Mouse (Mus musculus) intestine, embryonic 15.5 days (tissue): ENCODE results near the gene Sucla2. TPM values are rescaled to one million over a fixed set of nuclear protein-coding genes. Genes with fewer than 3 reads are reported as not detected.
A peak's percentile ranks its signal among the peaks of the same experiment; 100 is the strongest.
"Not testable (repeated sequence)": the region's sequence is repeated elsewhere in the genome, so short reads cannot be mapped to it uniquely, and the experiment has no call there.

Source experiments
- ATAC-seq: fragments of 200-750 bp; cut with Nextera tagmentation; 2 replicates; pipeline ENCODE4 v1.8.0; 2017; ENCODE audit warnings: moderate TSS enrichment, moderate library complexity
- H3K27ac ChIP-seq: fragments of 300-500 bp; sonication (generic); 2 replicates; pipeline ENCODE4 v1.5.1; 2015; ENCODE audit warnings: mild to moderate bottlenecking, inconsistent platforms
- H3K27me3 ChIP-seq: fragments of 300-500 bp; sonication (generic); replicated peaks from 2 replicates; pipeline ENCODE4 v1.6.1; 2015; ENCODE audit warnings: inconsistent platforms
- H3K36me3 ChIP-seq: fragments of 300-500 bp; sonication (generic); 2 replicates; pipeline ENCODE4 v1.6.1; 2015; ENCODE audit warnings: inconsistent platforms
- H3K4me1 ChIP-seq: fragments of 300-500 bp; sonication (generic); replicated peaks from 2 replicates; pipeline ENCODE4 v1.6.1; 2015; ENCODE audit warnings: inconsistent platforms
- H3K4me2 ChIP-seq: fragments of 300-500 bp; sonication (generic); replicated peaks from 2 replicates; pipeline ENCODE4 v1.6.1; 2015; ENCODE audit warnings: mild to moderate bottlenecking, inconsistent platforms
- H3K4me3 ChIP-seq: fragments of 300-500 bp; sonication (generic); replicated peaks from 2 replicates; pipeline ENCODE4 v1.5.1; 2015; ENCODE audit warnings: inconsistent platforms
- H3K9ac ChIP-seq: fragments of 300-500 bp; sonication (generic); 2 replicates; pipeline ENCODE4 v1.6.1; 2015; ENCODE audit warnings: inconsistent platforms
- H3K9me3 ChIP-seq: fragments of 300-500 bp; sonication (generic); 2 replicates; pipeline ENCODE4 v1.6.1; 2016; ENCODE audit warnings: inconsistent platforms
- WGBS: fragments of 180-500 bp; shearing (Covaris S2); methylation state at CpG from one replicate; pipeline ENCODE4 v1.1.7; 2015; 5-methylcytosine and 5-hydroxymethylcytosine counted together
- polyA plus RNA-seq: library from polyadenylated mRNA; unstranded; fragments of >200 nt; fragmentation: Nextera tagmentation; extraction: Ambion mirVana; gene quantifications from 2 replicates; pipeline ENCODE4 v1.2.1, GENCODE M21; 2015

The Sucla2 gene
- polyA plus RNA-seq, 1 experiment from 2014 or later = 132 TPM

DNA sequence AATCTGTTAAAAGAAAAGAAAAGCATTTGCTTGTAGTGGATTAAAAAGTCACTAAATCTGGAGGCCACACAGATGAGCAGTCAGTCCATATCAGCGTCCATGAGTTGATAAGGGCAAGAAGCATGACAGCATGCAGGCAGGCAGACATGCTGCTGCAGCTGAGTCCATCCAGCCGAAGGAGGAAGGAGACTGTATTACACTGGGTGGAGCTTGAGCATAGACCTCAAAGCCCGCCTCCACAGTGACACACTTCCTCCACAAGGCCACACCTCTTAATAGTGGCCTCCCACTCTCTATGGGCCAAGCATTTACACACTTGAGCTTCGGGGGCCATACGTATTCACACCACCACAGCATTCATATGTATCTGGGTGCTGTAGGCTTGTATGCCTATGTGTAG, 48.9 kb downstream of the Sucla2 start:
- Histone ChIP-seq H3K4me2 (no peak overlapping the region), H3K27me3 (no peaks in the 10 kb centered on the region), H3K27ac (no peak overlapping the region), H3K9ac (no peak overlapping the region), H3K4me1 (no peaks in the 10 kb centered on the region), H3K4me3 (no peak overlapping the region), H3K9me3 (no peaks in the 10 kb centered on the region), H3K36me3 (peaks cover 22% of the 10 kb centered on the region)
- 0 out of 2 replicates have a peak, but pooled peaks have one; percentile 48 for ATAC-seq
- 85% methylated on average over 5 of the region's 5 CpGs for WGBS

GRCm38 (mm10) chr14:73576336-73576735, 51.2 kb downstream of the Sucla2 start:
- ATAC-seq = no peak

DNA sequence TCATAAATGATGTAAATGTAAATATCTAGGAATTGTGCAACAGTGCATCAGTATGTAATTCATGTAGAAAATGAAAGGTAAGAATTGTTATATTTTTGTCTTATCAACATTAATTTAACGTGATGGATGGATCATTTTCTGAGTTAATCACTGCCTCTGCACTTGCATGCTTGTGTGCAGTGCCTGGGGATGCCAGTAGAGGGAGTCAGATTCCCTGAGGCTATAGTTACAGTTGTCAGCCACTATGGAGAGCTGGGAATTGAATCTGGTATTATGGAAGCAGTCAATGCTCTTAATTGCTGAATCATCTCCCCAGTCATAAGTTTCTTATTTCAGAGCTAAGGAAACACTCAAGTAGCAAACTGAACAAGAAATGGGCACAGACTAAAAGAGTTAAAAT, 63.0 kb downstream of the Sucla2 start:
- Histone ChIP-seq H3K27ac (no peak overlapping the region), H3K4me2 (no peak overlapping the region), H3K36me3 (no peaks in the 10 kb centered on the region), H3K4me3 (no peak overlapping the region), H3K4me1 (no peaks in the 10 kb centered on the region), H3K27me3 (no peaks in the 10 kb centered on the region), H3K9ac (no peak overlapping the region), H3K9me3 (no peaks in the 10 kb centered on the region)
- ATAC-seq = no peak
- 75% methylated on average over 1 of the region's 1 CpGs for WGBS

More at GRCm38 (mm10) chr14:73576336-73576735, 51.2 kb downstream of the Sucla2 start:
- Histone ChIP-seq H3K36me3 (peaks cover 25% of the 10 kb centered on the region), H3K9ac (no peak overlapping the region), H3K9me3 (no peaks in the 10 kb centered on the region), H3K4me2 (no peak overlapping the region), H3K27me3 (no peaks in the 10 kb centered on the region), H3K4me1 (no peaks in the 10 kb centered on the region), H3K4me3 (no peak overlapping the region), H3K27ac (no peak overlapping the region)

GRCm38 (mm10) chr14:73592166-73592565, 67.0 kb downstream of the Sucla2 start:
- H3K9ac ChIP-seq = no peak overlapping the region
- H3K9me3 ChIP-seq = no peaks in the 10 kb centered on the region
- H3K4me3 ChIP-seq = no peak overlapping the region
- ATAC-seq = no peak
- no peak overlapping the region for H3K4me2 ChIP-seq
- H3K4me1 ChIP-seq = no peaks in the 10 kb centered on the region
- WGBS = 81% methylated on average over 1 of the region's 1 CpGs
- no peaks in the 10 kb centered on the region for H3K27me3 ChIP-seq
- H3K36me3 ChIP-seq = peaks cover 5% of the 10 kb centered on the region
- no peak overlapping the region for H3K27ac ChIP-seq

DNA sequence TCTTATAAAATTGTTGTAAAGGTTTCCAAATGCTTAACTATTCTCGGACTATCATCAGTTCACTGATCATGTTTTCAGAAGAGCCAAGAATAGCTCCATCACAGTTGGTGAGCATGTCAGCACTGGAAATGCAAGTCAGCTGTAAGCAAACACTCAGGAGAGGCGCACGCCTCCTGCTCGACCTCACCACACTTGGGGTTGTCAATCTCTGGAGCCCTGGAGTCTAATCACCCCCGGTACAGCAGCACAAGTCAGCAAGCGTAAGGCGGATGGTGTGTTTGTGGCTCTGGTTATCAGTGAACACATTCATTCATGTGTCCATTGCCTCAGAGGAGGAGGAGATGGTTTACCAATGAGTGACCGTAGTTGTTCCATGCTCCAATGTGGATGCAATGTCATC, 74.6 kb downstream of the Sucla2 start:
- WGBS = 89% methylated on average over 8 of the region's 8 CpGs
- Histone ChIP-seq H3K9me3 (no peaks in the 10 kb centered on the region), H3K4me3 (no peak overlapping the region), H3K4me2 (no peak overlapping the region), H3K36me3 (peaks cover 10% of the 10 kb centered on the region), H3K27me3 (no peaks in the 10 kb centered on the region), H3K27ac (no peak overlapping the region), H3K9ac (no peak overlapping the region), H3K4me1 (no peaks in the 10 kb centered on the region)
- no peak for ATAC-seq

DNA sequence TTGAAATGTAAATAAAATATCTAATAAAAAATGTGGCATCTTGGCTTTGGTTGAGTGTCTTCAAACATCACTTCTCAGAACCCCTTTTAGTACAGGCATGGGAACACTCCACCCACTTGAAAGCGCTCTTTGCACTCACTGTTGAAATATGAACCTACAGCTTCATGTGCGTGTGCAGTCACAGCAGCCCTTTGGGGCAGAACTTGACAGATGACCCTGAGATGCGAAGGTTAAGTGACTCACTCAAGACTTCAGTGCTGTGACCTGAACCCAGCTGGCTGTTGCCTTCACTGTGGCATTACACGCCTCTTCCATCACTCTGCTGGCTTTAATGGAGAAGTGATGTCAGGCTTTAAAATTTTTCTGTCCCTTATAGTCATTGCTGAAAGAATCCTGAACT, 82.6 kb downstream of the Sucla2 start:
- Histone ChIP-seq H3K9me3 (no peaks in the 10 kb centered on the region), H3K4me2 (no peak overlapping the region), H3K4me1 (no peaks in the 10 kb centered on the region), H3K27ac (no peak overlapping the region), H3K9ac (no peak overlapping the region), H3K36me3 (no peaks in the 10 kb centered on the region), H3K4me3 (no peak overlapping the region), H3K27me3 (no peaks in the 10 kb centered on the region)
- 58% methylated on average over 4 of the region's 4 CpGs for WGBS
- ATAC-seq = no peak

- Histone ChIP-seq H3K4me2 (no peak overlapping the region), H3K27ac (no peak overlapping the region), H3K4me1 (no peaks in the 10 kb centered on the region), H3K9me3 (no peaks in the 10 kb centered on the region), H3K36me3 (no peaks in the 10 kb centered on the region), H3K4me3 (no peak overlapping the region), H3K9ac (no peak overlapping the region), H3K27me3 (no peaks in the 10 kb centered on the region)
- no peak for ATAC-seq
- WGBS = 38% methylated on average over 11 of the region's 11 CpGs
Measured at GRCm38 (mm10) chr14:73608668-73609481, 83.8 kb downstream of the Sucla2 start.

DNA sequence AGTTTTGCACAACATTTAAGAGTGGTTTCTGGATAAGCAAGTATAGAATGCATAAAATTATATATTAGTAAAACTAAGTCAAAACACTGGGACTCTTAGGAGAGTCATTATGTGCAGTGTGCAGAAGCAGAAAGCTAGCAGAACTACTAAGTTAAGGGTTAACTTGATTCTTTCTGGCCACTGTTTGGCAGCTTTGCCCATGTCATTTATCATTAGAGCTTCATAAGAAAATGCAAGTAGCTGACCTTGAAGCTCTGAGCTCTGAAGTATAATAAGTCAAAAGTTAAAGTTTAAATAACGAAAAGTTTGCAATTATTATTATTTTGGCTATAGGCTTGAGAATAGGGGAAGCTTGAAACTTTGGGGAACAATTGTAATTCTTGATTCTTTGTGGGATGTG, 89.8 kb downstream of the Sucla2 start:
- H3K4me3 ChIP-seq, H3K27ac ChIP-seq, H3K9me3 ChIP-seq, H3K36me3 ChIP-seq, H3K9ac ChIP-seq, H3K4me1 ChIP-seq, H3K27me3 ChIP-seq, H3K4me2 ChIP-seq, ATAC-seq: not testable (repeated sequence)
- 58% methylated on average over 1 of the region's 1 CpGs for WGBS

DNA sequence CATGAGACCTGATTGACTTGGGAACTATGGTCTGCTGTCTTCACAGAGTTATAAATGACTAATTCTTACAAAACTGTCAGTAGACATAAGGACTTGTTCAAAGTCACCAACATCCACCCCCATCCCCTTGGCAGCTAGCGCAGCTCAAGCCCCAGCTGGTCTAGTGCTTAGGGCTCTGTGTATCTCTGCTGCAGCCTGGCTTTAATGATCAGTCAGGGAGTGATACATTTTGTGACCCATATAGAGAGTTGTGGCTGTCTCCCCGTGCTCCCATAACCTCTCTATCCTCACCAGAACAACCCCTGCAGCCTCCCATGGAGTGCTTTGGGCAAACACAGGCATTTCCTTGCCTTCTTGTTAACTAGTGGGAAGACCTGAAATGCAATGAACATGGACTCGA, 95.8 kb downstream of the Sucla2 start:
- H3K36me3 ChIP-seq = no peaks in the 10 kb centered on the region
- no peak overlapping the region for H3K27ac ChIP-seq
- no peaks in the 10 kb centered on the region for H3K4me1 ChIP-seq
- ATAC-seq = no peak
- H3K9ac ChIP-seq = no peak overlapping the region
- H3K4me2 ChIP-seq = no peak overlapping the region
- H3K4me3 ChIP-seq = no peak overlapping the region
- 72% methylated on average over 3 of the region's 3 CpGs for WGBS
- no peaks in the 10 kb centered on the region for H3K27me3 ChIP-seq
- H3K9me3 ChIP-seq = no peaks in the 10 kb centered on the region

GRCm38 (mm10) chr14:73622988-73623387, 97.9 kb downstream of the Sucla2 start:
- H3K4me3 ChIP-seq = no peak overlapping the region
- no peak overlapping the region for H3K4me2 ChIP-seq
- no peaks in the 10 kb centered on the region for H3K4me1 ChIP-seq
- no peak overlapping the region for H3K9ac ChIP-seq
- no peak for ATAC-seq
- no peaks in the 10 kb centered on the region for H3K36me3 ChIP-seq
- WGBS = 94% methylated on average over 1 of the region's 1 CpGs
- no peaks in the 10 kb centered on the region for H3K9me3 ChIP-seq
- H3K27ac ChIP-seq = no peak overlapping the region
- H3K27me3 ChIP-seq = no peaks in the 10 kb centered on the region

DNA sequence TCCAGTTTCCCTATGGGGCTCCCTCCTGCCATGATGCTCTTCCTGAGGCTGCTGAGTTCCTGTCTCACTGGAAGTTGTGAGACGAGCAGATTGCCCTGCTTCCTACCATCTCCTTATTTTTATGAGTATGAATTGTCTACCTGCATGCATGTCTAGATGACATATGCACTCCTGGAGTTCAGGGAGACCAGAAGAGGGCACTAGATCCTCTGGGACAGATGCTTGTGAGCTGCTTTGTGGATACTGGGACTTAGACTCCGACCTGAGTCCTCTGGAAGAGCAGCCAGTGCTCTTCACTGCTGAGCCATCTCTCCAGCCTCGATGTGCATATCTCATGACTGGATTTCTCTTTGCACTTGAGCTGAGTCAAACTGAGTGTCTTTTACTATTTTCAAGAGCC, 100.3 kb downstream of the Sucla2 start:
- H3K4me1 ChIP-seq = no peaks in the 10 kb centered on the region
- H3K27me3 ChIP-seq = no peaks in the 10 kb centered on the region
- no peaks in the 10 kb centered on the region for H3K9me3 ChIP-seq
- WGBS = 63% methylated on average over 3 of the region's 3 CpGs
- no peak for ATAC-seq
- no peak overlapping the region for H3K4me3 ChIP-seq
- no peak overlapping the region for H3K4me2 ChIP-seq
- no peaks in the 10 kb centered on the region for H3K36me3 ChIP-seq
- no peak overlapping the region for H3K9ac ChIP-seq
- no peak overlapping the region for H3K27ac ChIP-seq

DNA sequence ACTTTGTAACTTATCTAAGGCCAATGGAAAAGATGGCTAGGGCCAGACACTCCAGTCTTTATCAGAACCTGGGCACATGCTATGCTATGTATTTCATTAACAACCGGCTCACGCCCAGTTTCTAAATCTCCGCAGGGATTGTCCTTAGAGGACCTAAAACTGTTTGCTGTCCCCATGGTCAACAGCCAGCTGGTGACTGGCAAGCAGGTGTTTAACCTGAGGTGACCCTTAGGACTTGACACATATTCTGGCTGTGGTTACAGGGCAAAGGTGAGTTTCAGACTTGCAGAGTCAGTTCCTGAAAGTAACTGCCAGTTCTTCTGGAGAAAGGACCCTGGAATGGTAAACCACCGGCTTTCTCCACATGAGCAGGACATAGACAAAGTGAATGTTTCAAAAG, 106.4 kb downstream of the Sucla2 start:
- Histone ChIP-seq H3K4me2 (no peak overlapping the region), H3K27ac (no peak overlapping the region), H3K4me3 (no peak overlapping the region), H3K9me3 (no peaks in the 10 kb centered on the region), H3K9ac (no peak overlapping the region), H3K27me3 (no peaks in the 10 kb centered on the region), H3K36me3 (no peaks in the 10 kb centered on the region), H3K4me1 (no peaks in the 10 kb centered on the region)
- 88% methylated on average over 4 of the region's 4 CpGs for WGBS
- no peak for ATAC-seq

DNA sequence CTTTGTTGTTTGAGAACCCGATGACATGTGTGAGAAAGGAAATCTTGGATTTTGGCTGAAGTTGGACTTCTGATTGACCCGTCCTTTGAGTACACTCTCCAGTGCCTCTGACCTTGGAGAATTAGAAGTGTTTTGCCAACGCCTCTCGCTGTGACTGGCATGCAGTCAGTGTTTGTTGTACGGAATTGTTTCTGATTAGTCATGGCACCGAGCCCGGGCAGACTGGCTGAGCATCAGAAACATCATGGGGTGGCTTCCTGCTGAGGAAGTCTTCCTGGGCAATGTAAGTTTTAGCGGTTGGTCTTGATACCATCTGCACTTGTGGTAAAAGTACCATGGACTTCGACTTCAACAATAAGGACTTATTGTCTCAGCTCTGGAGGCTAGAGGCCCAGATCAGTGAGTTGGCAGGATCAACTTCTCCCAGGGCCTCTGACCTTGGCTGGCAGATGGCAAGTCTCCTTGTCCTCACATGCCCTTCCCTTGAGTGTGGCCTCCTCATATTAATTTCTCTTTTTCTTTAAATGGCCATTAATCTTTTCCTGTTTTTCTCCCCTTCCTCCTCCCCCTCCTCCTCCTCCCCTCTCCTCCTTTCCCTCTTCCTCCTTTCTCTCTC, 107.6 kb downstream of the Sucla2 start:
- ATAC-seq = no peak
- no peak overlapping the region for H3K4me2 ChIP-seq
- H3K4me1 ChIP-seq = no peaks in the 10 kb centered on the region
- no peak overlapping the region for H3K4me3 ChIP-seq
- WGBS = 76% methylated on average over 9 of the region's 9 CpGs
- no peaks in the 10 kb centered on the region for H3K27me3 ChIP-seq
- no peaks in the 10 kb centered on the region for H3K36me3 ChIP-seq
- H3K27ac ChIP-seq = no peak overlapping the region
- H3K9me3 ChIP-seq = no peaks in the 10 kb centered on the region
- no peak overlapping the region for H3K9ac ChIP-seq
